Mouse (Mus musculus) stomach, embryonic 16.5 days (tissue): ENCODE measurements around the gene Adra2b. TPM values are rescaled to one million over a fixed set of nuclear protein-coding genes. Genes with fewer than 3 reads are reported as not detected.

ENCODE experiments used
- ATAC-seq: fragments of 200-750 bp; cut with Nextera tagmentation; 2 replicates; pipeline ENCODE4 v1.8.0; 2017; ENCODE audit warnings: moderate number of reproducible peaks, moderate TSS enrichment; ENCODE audit not compliant: insufficient read depth, low FRiP score
- H3K27ac ChIP-seq: fragments of 300-500 bp; sonication (generic); 2 replicates; pipeline ENCODE4 v1.5.1; 2014; ENCODE audit warnings: low read length
- H3K27me3 ChIP-seq: fragments of 300-500 bp; sonication (generic); 2 replicates; pipeline ENCODE4 v1.6.1; 2014; ENCODE audit warnings: low read length, control low read depth, mixed read lengths; ENCODE audit not compliant: control insufficient read depth, insufficient read depth
- H3K36me3 ChIP-seq: fragments of 300-500 bp; sonication (generic); 2 replicates; pipeline ENCODE4 v1.6.1; 2014; ENCODE audit warnings: low read length; ENCODE audit not compliant: control insufficient read depth, insufficient read depth
- H3K4me1 ChIP-seq: fragments of 300-500 bp; sonication (generic); 2 replicates; pipeline ENCODE4 v1.6.1; 2014; ENCODE audit warnings: low read length, control low read depth, mixed read lengths; ENCODE audit not compliant: control insufficient read depth, insufficient read depth
- H3K4me2 ChIP-seq: fragments of 300-500 bp; sonication (generic); 2 replicates; pipeline ENCODE4 v1.6.1; 2014; ENCODE audit warnings: low read depth, low read length, mixed read lengths
- H3K4me3 ChIP-seq: fragments of 300-500 bp; sonication (generic); replicated peaks from 2 replicates; pipeline ENCODE4 v1.5.1; 2014; ENCODE audit warnings: mild to moderate bottlenecking, low read length
- H3K9ac ChIP-seq: fragments of 300-500 bp; sonication (generic); 2 replicates; pipeline ENCODE4 v1.6.1; 2014; ENCODE audit warnings: low read length
- H3K9me3 ChIP-seq: fragments of 300-500 bp; sonication (generic); replicated peaks from 2 replicates; pipeline ENCODE4 v1.6.1; 2016; ENCODE audit warnings: low read length, control low read depth; ENCODE audit not compliant: control insufficient read depth
- WGBS: fragments of 180-500 bp; shearing (Covaris S2); extraction: QIAGEN DNeasy Blood & Tissue Kit; methylation state at CpG from one replicate; pipeline ENCODE4 v1.1.7; 2014; 5-methylcytosine and 5-hydroxymethylcytosine counted together
- polyA plus RNA-seq: library from polyadenylated mRNA; unstranded; fragments of >200 nt; fragmentation: Nextera tagmentation; extraction: Ambion mirVana; gene quantifications from 2 replicates; pipeline ENCODE4 v1.2.1, GENCODE M21; 2015

Adra2b gene
- polyA plus RNA-seq, 1 experiment from 2014 or later = 3.6 TPM

DNA sequence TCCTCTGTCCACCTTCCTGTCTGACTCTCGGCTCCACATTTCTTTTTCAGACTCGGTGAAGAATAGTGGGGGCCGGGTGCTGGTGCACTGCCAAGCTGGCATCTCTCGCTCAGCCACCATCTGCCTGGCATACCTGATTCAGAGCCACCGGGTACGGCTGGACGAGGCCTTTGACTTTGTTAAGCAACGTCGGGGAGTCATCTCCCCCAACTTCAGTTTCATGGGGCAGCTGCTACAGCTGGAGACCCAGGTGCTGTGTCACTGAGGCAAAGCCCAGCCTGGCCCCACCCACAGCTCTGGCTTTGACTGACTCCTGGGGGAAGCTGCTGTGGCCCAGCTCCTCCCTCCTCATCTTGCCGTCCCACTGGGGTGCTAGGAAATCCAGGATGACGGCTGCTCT is 25.5 kb upstream of the Adra2b start:
- H3K36me3 ChIP-seq = no peaks in the 10 kb centered on the region
- H3K27me3 ChIP-seq = peaks cover 20% of the 10 kb centered on the region
- H3K9me3 ChIP-seq = no peaks in the 10 kb centered on the region
- peak overlapping the region; percentile 58 for H3K4me3 ChIP-seq
- 0 out of 2 replicates have a peak overlapping the region, but pooled peaks have one; percentile 93 for H3K4me2 ChIP-seq
- H3K9ac ChIP-seq = no peak overlapping the region
- H3K27ac ChIP-seq = no peak overlapping the region
- no peak for ATAC-seq
- H3K4me1 ChIP-seq = peaks cover 4% of the 10 kb centered on the region; the same call in 1 of the 2 replicates
- WGBS = 64% methylated on average over 11 of the region's 11 CpGs

DNA sequence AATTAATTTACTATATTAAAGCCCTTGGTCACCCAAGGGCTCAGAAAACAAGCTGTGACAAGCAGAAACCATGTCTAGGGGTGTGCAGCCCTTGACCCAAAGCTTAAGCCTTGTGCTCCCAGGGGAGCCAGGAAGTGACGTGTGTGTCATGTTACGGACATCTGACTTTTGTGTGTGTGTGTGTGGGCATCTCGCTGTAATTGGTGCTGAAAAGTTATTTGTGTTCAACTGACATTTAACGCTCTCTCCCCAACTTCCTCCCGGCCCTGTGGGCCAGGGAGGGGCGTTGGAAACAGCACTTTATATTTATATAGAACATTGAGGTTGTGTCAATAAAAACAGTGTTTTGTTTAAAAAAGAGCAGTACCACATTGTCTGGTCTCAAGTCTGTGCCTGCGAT is 25.0 kb upstream of the Adra2b start:
- H3K9me3 ChIP-seq = no peaks in the 10 kb centered on the region
- H3K4me2 ChIP-seq = no peak overlapping the region
- H3K27me3 ChIP-seq = peaks cover 20% of the 10 kb centered on the region
- no peak overlapping the region for H3K9ac ChIP-seq
- WGBS = 46% methylated on average over 7 of the region's 7 CpGs
- H3K36me3 ChIP-seq = no peaks in the 10 kb centered on the region
- H3K27ac ChIP-seq = no peak overlapping the region
- ATAC-seq = no peak
- no peak overlapping the region for H3K4me3 ChIP-seq
- peaks cover 4% of the 10 kb centered on the region; the same call in 1 of the 2 replicates for H3K4me1 ChIP-seq

DNA sequence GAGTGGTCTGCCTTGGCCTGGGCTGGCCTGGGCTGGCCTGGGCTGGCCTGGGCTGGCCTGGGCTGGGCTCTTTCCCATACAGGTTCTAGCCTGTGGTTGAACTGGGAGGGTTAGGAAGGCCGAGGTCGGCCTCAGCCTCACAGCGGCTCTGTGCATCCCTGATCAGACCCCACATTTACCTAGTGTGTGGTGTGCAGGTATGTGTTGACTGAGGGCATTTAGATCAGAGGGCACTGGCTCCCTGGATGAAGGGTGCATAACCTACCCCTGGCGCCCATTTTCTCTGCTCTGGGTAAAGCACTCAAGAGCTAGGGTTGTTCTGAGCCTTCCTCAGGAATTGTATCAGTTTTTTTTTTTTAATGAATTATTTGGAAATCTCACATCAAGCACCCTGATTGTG is 24.6 kb upstream of the Adra2b start, which contains the start of gene Astl:
Astl (plus strand) TSS at position 224 of the 400 bp plus-strand sequence.
- no peak within 1 kb of the TSS for H3K4me3 ChIP-seq
- H3K4me1 ChIP-seq = peaks cover 4% of the 10 kb centered on the region; the same call in 1 of the 2 replicates
- H3K9ac ChIP-seq = no peak within 1 kb of the TSS
- H3K27ac ChIP-seq = no peak within 1 kb of the TSS
- no peaks in the 10 kb centered on the region for H3K36me3 ChIP-seq
- H3K9me3 ChIP-seq = no peaks in the 10 kb centered on the region
- H3K27me3 ChIP-seq = peaks cover 20% of the 10 kb centered on the region
- no peak for ATAC-seq
- WGBS = 72% methylated on average over 4 of the region's 4 CpGs
- H3K4me2 ChIP-seq = 0 out of 2 replicates have a peak within 1 kb of the TSS, but pooled peaks have one; percentile 93

DNA sequence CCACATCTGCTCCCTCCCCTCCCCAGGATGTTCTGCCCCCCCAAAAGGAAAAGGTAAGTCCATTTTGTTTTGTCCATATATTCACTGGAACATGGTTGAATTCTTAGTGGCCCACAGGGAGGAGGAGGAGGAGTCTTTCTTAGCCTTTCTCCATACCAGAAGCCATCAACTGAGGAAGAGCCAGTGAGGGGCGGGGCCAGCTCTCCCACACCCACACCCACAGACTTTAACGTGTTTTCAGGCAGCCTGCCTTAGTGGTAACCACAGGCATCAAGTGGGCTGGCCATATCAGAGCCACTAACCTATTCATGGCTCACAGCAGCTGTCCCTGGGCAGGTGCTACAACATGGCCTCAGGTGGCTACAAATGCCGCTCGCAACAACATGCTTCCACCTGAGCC is 24.2 kb upstream of the Adra2b start:
- H3K4me2 ChIP-seq = no peak overlapping the region
- no peak for ATAC-seq
- WGBS = 67% methylated on average over 4 of the region's 4 CpGs
- H3K4me3 ChIP-seq = no peak overlapping the region
- H3K27me3 ChIP-seq = peaks cover 20% of the 10 kb centered on the region
- H3K9ac ChIP-seq = no peak overlapping the region
- H3K27ac ChIP-seq = no peak overlapping the region
- H3K4me1 ChIP-seq = peaks cover 4% of the 10 kb centered on the region; the same call in 1 of the 2 replicates
- H3K9me3 ChIP-seq = no peaks in the 10 kb centered on the region
- no peaks in the 10 kb centered on the region for H3K36me3 ChIP-seq

DNA sequence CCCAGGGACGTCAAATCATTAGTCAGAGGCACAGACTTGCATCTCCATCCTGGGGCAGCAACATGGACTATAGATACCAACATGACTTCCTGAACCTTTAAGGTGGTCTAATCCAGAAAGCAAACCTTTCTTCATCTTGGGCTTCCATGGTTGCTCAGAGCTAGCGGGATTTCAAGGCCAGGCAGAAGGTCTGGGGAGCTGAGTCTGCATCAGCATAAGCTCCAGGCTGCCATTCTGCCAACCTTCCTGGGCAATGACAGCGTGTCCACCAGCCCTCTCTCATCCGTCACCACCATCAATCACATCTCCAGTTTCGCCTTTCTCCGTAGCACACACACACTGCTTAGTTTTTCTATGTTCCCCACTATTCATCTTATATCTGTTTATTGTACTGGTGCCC is 23.7 kb upstream of the Adra2b start:
- no peak for ATAC-seq
- WGBS = 74% methylated on average over 6 of the region's 6 CpGs
- no peak overlapping the region for H3K4me2 ChIP-seq
- H3K9ac ChIP-seq = no peak overlapping the region
- peaks cover 4% of the 10 kb centered on the region; the same call in 1 of the 2 replicates for H3K4me1 ChIP-seq
- no peaks in the 10 kb centered on the region for H3K36me3 ChIP-seq
- no peak overlapping the region for H3K4me3 ChIP-seq
- H3K27me3 ChIP-seq = peaks cover 20% of the 10 kb centered on the region
- H3K9me3 ChIP-seq = no peaks in the 10 kb centered on the region
- H3K27ac ChIP-seq = no peak overlapping the region

DNA sequence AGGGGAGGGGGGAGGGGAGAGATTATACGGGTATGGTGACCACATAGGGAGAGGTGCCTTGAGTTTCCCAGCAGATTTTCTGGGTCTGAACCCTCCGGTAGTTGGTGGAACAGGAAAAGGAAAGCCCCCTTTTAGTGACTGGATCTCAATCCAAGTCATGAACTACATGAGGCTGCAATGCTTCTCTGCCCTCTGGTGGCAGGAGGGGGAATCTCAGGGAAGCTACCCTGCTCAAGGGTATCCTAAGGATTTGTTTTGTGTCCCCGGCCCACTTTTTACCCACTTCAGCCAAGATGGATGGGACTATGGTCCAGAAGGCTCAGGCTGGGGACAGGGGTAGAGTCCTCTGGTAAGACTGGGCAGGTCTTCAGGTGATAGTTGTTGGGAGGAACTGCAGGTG is 21.8 kb upstream of the Adra2b start:
- Histone ChIP-seq H3K9ac (no peak overlapping the region), H3K4me2 (no peak overlapping the region)
- 11% methylated on average over 3 of the region's 3 CpGs for WGBS

DNA sequence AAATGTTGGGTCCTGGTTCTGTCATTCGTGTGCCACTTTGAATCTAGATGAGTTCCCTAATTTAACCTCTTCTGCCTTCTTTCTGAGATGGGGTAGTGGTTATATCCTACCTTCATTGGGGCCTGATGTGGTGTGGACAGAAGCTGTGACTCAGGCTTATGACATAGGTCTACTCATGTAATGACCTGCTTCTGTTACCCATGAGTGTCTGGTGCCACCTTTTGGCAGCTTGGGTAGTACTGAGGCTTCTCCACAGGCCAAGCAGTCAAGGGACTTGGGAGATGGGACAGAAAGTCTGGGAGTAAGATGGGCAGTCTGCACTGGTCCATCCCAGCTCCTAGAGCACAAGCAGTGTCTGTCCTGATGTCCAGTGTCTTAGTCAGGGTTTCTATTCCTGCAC is 16.7 kb upstream of the Adra2b start:
- no peak for ATAC-seq

More for the DNA sequence above, 21.8 kb upstream of the Adra2b start:
- Histone ChIP-seq H3K27me3 (peaks cover 14% of the 10 kb centered on the region), H3K4me1 (no peaks in the 10 kb centered on the region), H3K9me3 (no peaks in the 10 kb centered on the region), H3K27ac (no peak overlapping the region), H3K4me3 (no peak overlapping the region), H3K36me3 (no peaks in the 10 kb centered on the region)
- ATAC-seq = no peak

DNA sequence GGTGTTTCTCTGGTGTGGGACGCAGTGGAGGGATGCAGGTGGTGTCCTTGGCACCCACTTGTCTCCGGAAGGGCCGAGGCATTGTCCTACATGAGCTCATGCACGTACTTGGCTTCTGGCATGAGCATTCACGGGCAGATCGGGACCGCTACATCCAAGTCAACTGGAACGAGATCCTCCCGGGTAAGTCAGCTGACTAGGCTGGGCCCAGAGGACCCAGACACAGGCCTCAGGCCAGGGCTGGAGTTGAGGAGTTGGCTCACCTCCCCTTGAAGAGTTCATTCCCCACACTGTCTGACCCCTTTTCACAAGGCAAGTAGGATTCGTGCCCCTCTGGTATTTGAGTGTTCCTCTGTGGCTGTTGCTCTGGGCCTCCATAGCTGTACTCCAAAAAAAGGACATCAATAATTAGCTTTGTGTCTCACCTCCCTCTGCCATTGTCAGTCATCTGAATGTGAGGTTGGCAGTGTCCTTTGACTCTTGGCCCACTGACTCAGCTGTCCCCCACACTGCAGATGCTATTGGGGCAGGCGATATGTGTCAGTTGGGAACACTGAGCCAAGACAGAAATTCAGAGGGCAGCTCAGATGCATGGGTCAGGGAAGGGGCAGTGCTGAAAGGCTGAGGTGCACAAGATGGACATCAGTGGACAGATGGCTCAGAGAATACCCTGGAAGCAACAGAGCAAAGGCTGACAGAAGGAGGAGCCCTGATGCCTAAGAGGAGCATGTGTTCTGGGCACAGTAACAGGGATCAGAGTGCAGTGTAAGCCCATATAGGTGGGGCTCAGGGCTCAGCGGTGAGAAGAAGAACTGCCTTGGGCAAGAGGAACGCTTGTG is 15.6 kb upstream of the Adra2b start:
- no peak overlapping the region for H3K9ac ChIP-seq
- no peak for ATAC-seq
- no peaks in the 10 kb centered on the region for H3K4me1 ChIP-seq
- no peaks in the 10 kb centered on the region for H3K36me3 ChIP-seq
- H3K9me3 ChIP-seq = no peaks in the 10 kb centered on the region
- no peak overlapping the region for H3K27ac ChIP-seq
- no peak overlapping the region for H3K4me3 ChIP-seq
- no peak overlapping the region for H3K4me2 ChIP-seq
- H3K27me3 ChIP-seq = no peaks in the 10 kb centered on the region
- 74% methylated on average over 13 of the region's 13 CpGs for WGBS

More for the DNA sequence above, 16.7 kb upstream of the Adra2b start:
- no peak overlapping the region for H3K9ac ChIP-seq
- H3K4me2 ChIP-seq = no peak overlapping the region
- H3K4me1 ChIP-seq = no peaks in the 10 kb centered on the region
- H3K27me3 ChIP-seq = no peaks in the 10 kb centered on the region
- H3K27ac ChIP-seq = no peak overlapping the region
- H3K36me3 ChIP-seq = no peaks in the 10 kb centered on the region
- no peak overlapping the region for H3K4me3 ChIP-seq
- H3K9me3 ChIP-seq = no peaks in the 10 kb centered on the region
- WGBS = 75% methylated on average over 1 of the region's 1 CpGs

DNA sequence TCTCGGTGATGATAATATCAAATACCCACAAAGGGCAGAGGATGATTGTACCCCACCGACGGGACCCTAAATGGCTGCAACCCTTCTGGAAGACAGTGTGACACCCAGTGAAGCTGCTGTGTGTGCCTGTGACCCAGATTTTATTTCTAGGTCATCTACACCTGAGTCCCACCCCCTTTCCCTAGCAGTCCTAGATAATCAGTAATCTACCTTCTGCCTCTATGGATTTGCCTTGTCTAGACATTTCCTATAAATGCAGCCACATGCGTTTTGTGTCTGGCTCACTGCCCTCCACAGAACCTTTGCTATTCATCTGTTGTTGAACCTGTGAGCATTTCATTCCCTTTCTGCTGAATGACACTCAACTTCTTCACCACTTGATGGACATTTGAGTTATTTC is 9.1 kb upstream of the Adra2b start:
- H3K27ac ChIP-seq = no peak overlapping the region
- H3K36me3 ChIP-seq = no peaks in the 10 kb centered on the region
- no peaks in the 10 kb centered on the region for H3K9me3 ChIP-seq
- no peaks in the 10 kb centered on the region for H3K27me3 ChIP-seq
- no peak overlapping the region for H3K9ac ChIP-seq
- 85% methylated on average over 4 of the region's 4 CpGs for WGBS
- H3K4me3 ChIP-seq = no peak overlapping the region
- no peaks in the 10 kb centered on the region for H3K4me1 ChIP-seq
- H3K4me2 ChIP-seq = no peak overlapping the region
- ATAC-seq = no peak
